Mouse (Mus musculus): ENCODE results near the gene Ggnbp2.

DNA sequence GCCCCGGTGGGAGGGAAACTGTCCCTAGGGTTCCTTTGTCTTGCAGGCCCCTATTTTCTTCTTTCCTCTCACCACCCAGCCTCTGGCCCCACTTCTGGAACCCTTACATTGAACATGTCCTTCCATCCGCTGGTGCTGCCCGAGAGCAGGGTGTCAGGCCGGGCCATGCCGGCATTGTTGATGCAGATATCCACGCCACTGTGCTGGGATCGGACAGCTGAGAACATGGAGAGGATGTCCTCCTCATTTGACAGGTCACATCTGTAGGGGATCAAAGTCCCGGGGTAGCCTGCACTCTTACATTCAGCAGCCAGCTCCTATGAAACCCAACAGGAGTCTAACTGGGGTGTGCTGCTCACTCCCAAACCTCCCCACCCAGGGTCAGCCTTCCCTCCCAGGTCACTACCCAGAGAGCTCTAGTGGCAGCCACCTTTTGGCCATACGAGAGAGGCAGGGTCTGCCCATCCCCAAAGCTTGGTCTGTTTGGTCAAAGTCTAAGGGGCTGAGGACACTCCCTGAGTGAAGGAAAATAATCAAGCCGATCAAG lies 45.3 kb downstream of the Ggnbp2 start:
- TF ChIP-seq POLR2A (IDR thresholded peaks at IDR 0.05; ENCODE audit: low read depth, low read length), result no peak
- no peak for TF ChIP-seq CTCF (conservative IDR thresholded peaks at IDR 0.05; ENCODE audit: insufficient read depth, insufficient read length, low read depth, low read length)

Measured in kidney, adult 2 months (tissue).